Mouse (Mus musculus) kidney, embryonic 16.5 days (tissue): ENCODE data around the gene Rab26. TPM values are rescaled to one million over a fixed set of nuclear protein-coding genes. Genes with fewer than 3 reads are reported as not detected.
A peak's percentile ranks its signal among the peaks of the same experiment; 100 is the strongest.

Experiments
- ATAC-seq: fragments of 200-750 bp; cut with Nextera tagmentation; 2 replicates; pipeline ENCODE4 v1.8.0; 2017; ENCODE audit warnings: moderate TSS enrichment; ENCODE audit not compliant: low FRiP score, low TSS enrichment
- H3K27ac ChIP-seq: fragments of 300-500 bp; sonication (generic); 2 replicates; pipeline ENCODE4 v1.5.1; 2014; ENCODE audit warnings: low read length
- H3K27me3 ChIP-seq: fragments of 300-500 bp; sonication (generic); 2 replicates; pipeline ENCODE4 v1.6.1; 2014; ENCODE audit warnings: low read length, control low read depth, mixed read lengths; ENCODE audit not compliant: insufficient read depth
- H3K36me3 ChIP-seq: fragments of 300-500 bp; sonication (generic); 2 replicates; pipeline ENCODE4 v1.6.1; 2014; ENCODE audit warnings: low read length, control low read depth, mixed read lengths; ENCODE audit not compliant: insufficient read depth
- H3K4me1 ChIP-seq: fragments of 300-500 bp; sonication (generic); 2 replicates; pipeline ENCODE4 v1.6.1; 2014; ENCODE audit warnings: low read length, control low read depth, mixed read lengths; ENCODE audit not compliant: insufficient read depth
- H3K4me2 ChIP-seq: fragments of 300-500 bp; sonication (generic); replicated peaks from 2 replicates; pipeline ENCODE4 v1.6.1; 2014; ENCODE audit warnings: low read depth, low read length
- H3K4me3 ChIP-seq: fragments of 300-500 bp; sonication (generic); 2 replicates; pipeline ENCODE4 v1.5.1; 2014; ENCODE audit warnings: mild to moderate bottlenecking, low read length
- H3K9ac ChIP-seq: fragments of 300-500 bp; sonication (generic); replicated peaks from 2 replicates; pipeline ENCODE4 v1.6.1; 2014; ENCODE audit warnings: low read length
- H3K9me3 ChIP-seq: fragments of 300-500 bp; sonication (generic); 2 replicates; pipeline ENCODE4 v1.6.1; 2016; ENCODE audit warnings: low read length, control low read depth
- WGBS: fragments of 180-500 bp; shearing (Covaris S2); extraction: QIAGEN DNeasy Blood & Tissue Kit; methylation state at CpG from one replicate; pipeline ENCODE4 v1.1.7; 2014; 5-methylcytosine and 5-hydroxymethylcytosine counted together
- polyA plus RNA-seq: library from polyadenylated mRNA; unstranded; fragments of >200 nt; fragmentation: Nextera tagmentation; extraction: Ambion mirVana; gene quantifications from 2 replicates; pipeline ENCODE4 v1.2.1, GENCODE M21; 2015

The Rab26 gene
- polyA plus RNA-seq, 1 experiment from 2014 or later: 2.8 TPM

- H3K27ac ChIP-seq: no peak overlapping the region
- no peaks in the 10 kb centered on the region for H3K9me3 ChIP-seq
- peak overlapping the region; percentile 34 for H3K4me3 ChIP-seq
- H3K4me2 ChIP-seq: peak overlapping the region; percentile 59
- H3K9ac ChIP-seq: peak overlapping the region; percentile 53
- H3K36me3 ChIP-seq: peaks cover 17% of the 10 kb centered on the region; the same call in 1 of the 2 replicates
- WGBS: 9% methylated on average over 51 of the region's 53 CpGs
- H3K27me3 ChIP-seq: no peaks in the 10 kb centered on the region
- ATAC-seq: peak; percentile 67
- H3K4me1 ChIP-seq: peaks cover 42% of the 10 kb centered on the region
Measured at GRCm38 (mm10) chr17:24533099-24533992, 664 bp downstream of the Rab26 start.

- no peak for ATAC-seq
- H3K36me3 ChIP-seq: peaks cover 17% of the 10 kb centered on the region; the same call in 1 of the 2 replicates
- peaks cover 43% of the 10 kb centered on the region for H3K4me1 ChIP-seq
- no peak overlapping the region for H3K4me2 ChIP-seq
- H3K27ac ChIP-seq: no peak overlapping the region
- peak overlapping the region; percentile 5; the same call in 1 of the 2 replicates for H3K9ac ChIP-seq
- H3K27me3 ChIP-seq: no peaks in the 10 kb centered on the region
- no peak overlapping the region for H3K4me3 ChIP-seq
- 69% methylated on average over 7 of the region's 7 CpGs for WGBS
- no peaks in the 10 kb centered on the region for H3K9me3 ChIP-seq
Measured at GRCm38 (mm10) chr17:24532045-24532444, 2.0 kb downstream of the Rab26 start.

GRCm38 (mm10) chr17:24531064-24531463 is 2.9 kb downstream of the Rab26 start:
- Histone ChIP-seq H3K9ac (peak overlapping the region; percentile 86; the same call in 1 of the 2 replicates), H3K4me1 (peaks cover 53% of the 10 kb centered on the region), H3K36me3 (peaks cover 17% of the 10 kb centered on the region; the same call in 1 of the 2 replicates), H3K4me3 (no peak overlapping the region), H3K4me2 (no peak overlapping the region), H3K9me3 (no peaks in the 10 kb centered on the region), H3K27ac (no peak overlapping the region), H3K27me3 (no peaks in the 10 kb centered on the region)
- ATAC-seq: no peak
- WGBS: 62% methylated on average over 3 of the region's 3 CpGs

GRCm38 (mm10) chr17:24530361-24531050 is 3.5 kb downstream of the Rab26 start:
- Histone ChIP-seq H3K4me3 (peak overlapping the region; percentile 80), H3K9ac (peak overlapping the region; percentile 86), H3K4me1 (peaks cover 57% of the 10 kb centered on the region), H3K36me3 (peaks cover 17% of the 10 kb centered on the region; the same call in 1 of the 2 replicates), H3K4me2 (peak overlapping the region; percentile 78), H3K9me3 (no peaks in the 10 kb centered on the region), H3K27ac (0 out of 2 replicates have a peak overlapping the region, but pooled peaks have one; percentile 88), H3K27me3 (no peaks in the 10 kb centered on the region)
- WGBS: 34% methylated on average over 8 of the region's 8 CpGs
- ATAC-seq: no peak

GRCm38 (mm10) chr17:24529883-24530282 is 4.1 kb downstream of the Rab26 start:
- Histone ChIP-seq H3K27ac (peak overlapping the region; percentile 88), H3K4me3 (peak overlapping the region; percentile 80), H3K36me3 (peaks cover 17% of the 10 kb centered on the region; the same call in 1 of the 2 replicates), H3K4me2 (peak overlapping the region; percentile 78), H3K27me3 (no peaks in the 10 kb centered on the region), H3K9me3 (no peaks in the 10 kb centered on the region), H3K4me1 (peaks cover 57% of the 10 kb centered on the region), H3K9ac (peak overlapping the region; percentile 86)
- WGBS: 25% methylated on average over 5 of the region's 5 CpGs
- no peak for ATAC-seq

GRCm38 (mm10) chr17:24529007-24529451 is 5.0 kb downstream of the Rab26 start:
- no peak for ATAC-seq
- H3K4me3 ChIP-seq: peak overlapping the region; percentile 80
- peak overlapping the region; percentile 86 for H3K9ac ChIP-seq
- H3K27ac ChIP-seq: peak overlapping the region; percentile 88
- H3K27me3 ChIP-seq: no peaks in the 10 kb centered on the region
- peaks cover 17% of the 10 kb centered on the region; the same call in 1 of the 2 replicates for H3K36me3 ChIP-seq
- no peaks in the 10 kb centered on the region for H3K9me3 ChIP-seq
- WGBS: 0% methylated on average over 4 of the region's 4 CpGs
- peak overlapping the region; percentile 78 for H3K4me2 ChIP-seq
- peaks cover 57% of the 10 kb centered on the region for H3K4me1 ChIP-seq

GRCm38 (mm10) chr17:24528560-24528918 is 5.5 kb downstream of the Rab26 start:
- peak overlapping the region; percentile 78 for H3K4me2 ChIP-seq
- peak overlapping the region; percentile 88 for H3K27ac ChIP-seq
- H3K4me1 ChIP-seq: peaks cover 56% of the 10 kb centered on the region
- H3K9ac ChIP-seq: peak overlapping the region; percentile 86
- H3K4me3 ChIP-seq: peak overlapping the region; percentile 80
- no peak for ATAC-seq
- H3K27me3 ChIP-seq: no peaks in the 10 kb centered on the region
- WGBS: under 1% methylated on average over 8 of the region's 8 CpGs
- H3K9me3 ChIP-seq: no peaks in the 10 kb centered on the region
- peaks cover 17% of the 10 kb centered on the region; the same call in 1 of the 2 replicates for H3K36me3 ChIP-seq

GRCm38 (mm10) chr17:24527723-24528559 is 6.1 kb downstream of the Rab26 start, which contains the start of gene Traf7:
Gene Traf7 (minus strand): TSS chr17:24527938.
- under 1% methylated on average over 40 of the region's 40 CpGs for WGBS
- Histone ChIP-seq H3K4me3 (peak within 1 kb of the TSS; percentile 80), H3K27me3 (no peaks in the 10 kb centered on the region), H3K36me3 (peaks cover 17% of the 10 kb centered on the region; the same call in 1 of the 2 replicates), H3K4me2 (peak within 1 kb of the TSS; percentile 78), H3K4me1 (peaks cover 50% of the 10 kb centered on the region), H3K9ac (peak within 1 kb of the TSS; percentile 91), H3K27ac (peak within 1 kb of the TSS; percentile 88), H3K9me3 (no peaks in the 10 kb centered on the region)
- peak; percentile 98 for ATAC-seq

GRCm38 (mm10) chr17:24527315-24527714 is 6.7 kb downstream of the Rab26 start:
- 0% methylated on average over 19 of the region's 19 CpGs for WGBS

More at GRCm38 (mm10) chr17:24527315-24527714, 6.7 kb downstream of the Rab26 start:
- Histone ChIP-seq H3K36me3 (peaks cover 17% of the 10 kb centered on the region; the same call in 1 of the 2 replicates), H3K9ac (peak overlapping the region; percentile 91), H3K4me2 (peak overlapping the region; percentile 71), H3K9me3 (no peaks in the 10 kb centered on the region), H3K4me1 (peaks cover 45% of the 10 kb centered on the region), H3K27me3 (no peaks in the 10 kb centered on the region), H3K27ac (peak overlapping the region; percentile 72), H3K4me3 (peak overlapping the region; percentile 80)
- no peak for ATAC-seq
